Comparison of ENCODE assay signal across 15 mouse cellular contexts in genomic region chr7:68164074-68164473, GRCm38 (mm10).
DNase-seq lines count a peak whose midpoint lies in the region; ATAC-seq and TF ChIP-seq lines count a peak whose summit lies in the region.
"Had no signal": no experiment of that assay in that cellular context is flagged by ENCODE, and none has a peak within 500 bp of the region (broad histone marks: within the 10 kb centered on the region; RNA-seq: fewer than 3 reads in every experiment).

No protein-coding gene starts in this region.

- no peak overlapping the region for H3K4me3 ChIP-seq in heart, postnatal 0 days (ENCODE audit: low read depth, low read length)
- H3K4me3 ChIP-seq in liver, embryonic 16.5 days (ENCODE audit: low read depth, low read length), result no peak overlapping the region
- no peak overlapping the region for H3K4me3 ChIP-seq in midbrain, postnatal 0 days (ENCODE audit: low read depth, low read length)
- H3K4me3 ChIP-seq: heart, embryonic 12.5 days; hindbrain, embryonic 15.5 days had no signal

- H3K27ac ChIP-seq in heart, postnatal 0 days (ENCODE audit: low read depth), result peak overlapping the region; percentile 9; the same call in 1 of the 2 replicates
- H3K27ac ChIP-seq in liver, embryonic 16.5 days (ENCODE audit: low read length), result no peak overlapping the region
- H3K27ac ChIP-seq in midbrain, postnatal 0 days (ENCODE audit: low read depth, low read length), result no peak overlapping the region
- H3K27ac ChIP-seq: hindbrain, embryonic 15.5 days had no signal

- intact Hi-C loops in heart, postnatal 14 days (cut with DNase I), result no loop called here

- TF ChIP-seq EP300 in heart, postnatal 0 days (IDR thresholded peaks at IDR 0.05; ENCODE audit: low read depth), result no peak

- TF ChIP-seq CTCF in heart, postnatal 0 days (IDR thresholded peaks at IDR 0.05; ENCODE audit: low read depth), result no peak
- TF ChIP-seq CTCF in midbrain, postnatal 0 days (IDR thresholded peaks at IDR 0.05), result no peak

- H3K4me1 ChIP-seq in heart, postnatal 0 days (ENCODE audit: control insufficient read depth, insufficient read depth), result peaks cover 16% of the 10 kb centered on the region; the same call in 1 of the 2 replicates
- H3K4me1 ChIP-seq in liver, embryonic 16.5 days (ENCODE audit: control insufficient read depth, low read depth, low read length), result peaks cover 6% of the 10 kb centered on the region
- no peaks in the 10 kb centered on the region for H3K4me1 ChIP-seq in midbrain, postnatal 0 days (ENCODE audit: insufficient read depth, low read length)

- 34% methylated on average over 3 of the region's 3 CpGs for WGBS in heart, postnatal 0 days
- WGBS in liver, embryonic 16.5 days (ENCODE audit: insufficient replicate concordance), result 8% methylated on average over 3 of the region's 3 CpGs
- WGBS in midbrain, postnatal 0 days, result 92% methylated on average over 3 of the region's 3 CpGs

- no peak overlapping the region for H3K4me2 ChIP-seq in heart, postnatal 0 days (ENCODE audit: low read depth, low read length)
- H3K4me2 ChIP-seq in liver, embryonic 16.5 days (ENCODE audit: low read depth, low read length), result no peak overlapping the region
- H3K4me2 ChIP-seq in midbrain, postnatal 0 days (ENCODE audit: low read depth, low read length, poor library complexity, severe bottlenecking), result no peak overlapping the region
- H3K4me2 ChIP-seq: heart, embryonic 12.5 days; hindbrain, embryonic 15.5 days had no signal

- H3K27me3 ChIP-seq in heart, postnatal 0 days (ENCODE audit: control insufficient read depth, insufficient read depth, low read length), result no peaks in the 10 kb centered on the region
- H3K27me3 ChIP-seq in liver, embryonic 16.5 days (ENCODE audit: control insufficient read depth, insufficient read depth, low read depth, low read length), result no peaks in the 10 kb centered on the region
- no peaks in the 10 kb centered on the region for H3K27me3 ChIP-seq in midbrain, postnatal 0 days (ENCODE audit: insufficient read depth, low read length)
- H3K27me3 ChIP-seq: heart, embryonic 12.5 days; hindbrain, embryonic 15.5 days had no signal

- no peaks in the 10 kb centered on the region for H3K9me3 ChIP-seq in heart, postnatal 0 days (replicated peaks; ENCODE audit: control insufficient read depth, low read length)
- no peaks in the 10 kb centered on the region for H3K9me3 ChIP-seq in liver, embryonic 16.5 days (replicated peaks; ENCODE audit: control insufficient read depth, low read length)
- no peaks in the 10 kb centered on the region for H3K9me3 ChIP-seq in midbrain, postnatal 0 days (ENCODE audit: low read length)
- H3K9me3 ChIP-seq: heart, embryonic 12.5 days; hindbrain, embryonic 15.5 days had no signal

- H3K36me3 ChIP-seq in heart, postnatal 0 days (replicated peaks; ENCODE audit: control insufficient read depth, insufficient read depth, low read length), result peaks cover 15% of the 10 kb centered on the region
- H3K36me3 ChIP-seq in liver, embryonic 16.5 days (ENCODE audit: control insufficient read depth, insufficient read depth), result no peaks in the 10 kb centered on the region
- 0 out of 2 replicates have a peak, but pooled peaks cover 3% of the 10 kb centered on the region for H3K36me3 ChIP-seq in midbrain, postnatal 0 days (ENCODE audit: insufficient read depth, low read length)

- no peak overlapping the region for H3K9ac ChIP-seq in heart, postnatal 0 days (replicated peaks; ENCODE audit: low read depth, low read length)
- no peak overlapping the region for H3K9ac ChIP-seq in liver, embryonic 16.5 days (ENCODE audit: low read depth, low read length)
- no peak overlapping the region for H3K9ac ChIP-seq in midbrain, postnatal 0 days (replicated peaks; ENCODE audit: low read length, poor library complexity, severe bottlenecking)
- H3K9ac ChIP-seq: heart, embryonic 12.5 days; hindbrain, embryonic 15.5 days had no signal

- ATAC-seq in heart, postnatal 0 days (ENCODE audit: insufficient read depth, low read depth), result no peak
- ATAC-seq in common myeloid progenitor, adult 5-6 weeks (replicated peaks; ENCODE audit: low read depth, poor library complexity, severe bottlenecking), result peak; percentile 78
- 0 out of 2 replicates have a peak, but pooled peaks have one; percentile 27 for ATAC-seq in liver, embryonic 16.5 days (ENCODE audit: low read depth)
- no peak for ATAC-seq in midbrain, postnatal 0 days (ENCODE audit: low FRiP score)
- ATAC-seq: forebrain, embryonic 16.5 days had no signal

- DNase-seq in heart, postnatal 0 days (ENCODE audit: low spot score), result no peak
- DNase-seq in heart, postnatal 14 days, result no peak
- peak; percentile 35 for DNase-seq in thymus, postnatal 25 days
- no peak for DNase-seq in urinary bladder, postnatal 36 days (ENCODE audit: low spot score in 2 of 2)
- DNase-seq in midbrain, postnatal 0 days (ENCODE audit: low spot score), result no peak
- DNase-seq in ovary, postnatal 10 days (ENCODE audit: low spot score), result no peak
- DNase-seq: cerebellum, adult 11-12 months; embryo, embryonic 11 days; gastrocnemius, postnatal 25 days; layer of hippocampus, adult 9-11 months had no signal

Comparison
In these comparisons a context has a peak if more than half of its experiments do, and no peak if none do; other contexts are left out.
1. ATAC-seq: peak in common myeloid progenitor, adult 5-6 weeks (single experiment) and liver, embryonic 16.5 days (single experiment); none in heart, postnatal 0 days (single experiment) and midbrain, postnatal 0 days (single experiment).